Mouse (Mus musculus) activated CD4-positive, CD25-positive, alpha-beta regulatory T cell, adult 4 months (primary cell): ENCODE data around the gene Hist1h4b. TPM values are rescaled to one million over a fixed set of nuclear protein-coding genes. Genes with fewer than 3 reads are reported as not detected.

Experiments
- ATAC-seq: one replicate; pipeline ENCODE4 v1.8.0; 2017
- polyA plus RNA-seq, 2 experiments: library from polyadenylated mRNA; unstranded; fragments of 100-300 nt; shearing (Covaris generic); gene quantifications; one replicate each; pipeline ENCODE4 v1.2.1; 2017

Hist1h4b gene
- polyA plus RNA-seq, 2 experiments from 2014 or later = 2.8 TPM; not detected in 1

DNA sequence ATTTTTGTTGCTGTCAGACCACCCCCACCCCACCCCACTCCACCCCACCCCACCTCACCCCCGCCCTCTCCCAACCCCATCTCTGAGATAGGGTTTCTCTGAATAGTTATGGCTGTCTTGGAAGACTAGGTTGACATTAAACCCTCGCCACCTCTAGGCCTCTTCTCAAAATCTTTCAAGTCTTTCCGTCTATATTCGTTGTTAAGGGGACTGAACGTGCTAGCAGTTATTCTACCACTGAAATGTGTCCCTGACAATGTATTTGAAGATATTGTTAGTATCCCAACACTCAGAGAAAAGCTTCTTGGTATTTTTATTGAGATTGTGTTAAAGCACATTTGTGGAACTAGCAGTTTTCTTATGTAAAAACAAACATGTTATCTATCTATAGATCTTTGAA lies 15.9 kb upstream of the Hist1h4b start:
- ATAC-seq = no peak

DNA sequence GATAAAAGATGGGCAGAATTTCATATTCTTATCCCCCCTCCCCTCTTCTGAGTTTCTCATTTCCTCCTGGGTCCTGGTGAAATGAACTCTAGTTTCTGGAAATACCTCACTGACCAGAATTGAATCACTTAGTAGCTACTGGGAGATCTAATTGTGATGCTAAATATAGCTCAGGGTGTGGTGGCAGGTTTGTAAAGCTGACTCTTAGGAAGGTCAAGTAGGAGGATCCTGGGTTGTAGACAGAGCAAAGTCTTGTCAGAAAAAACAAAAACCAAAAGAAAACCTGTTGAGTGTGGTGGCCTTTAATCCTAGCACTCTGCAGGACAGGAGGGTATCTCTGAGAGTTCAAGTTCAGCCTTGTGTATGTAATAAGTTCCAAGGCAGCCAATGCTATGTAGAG lies 14.8 kb upstream of the Hist1h4b start:
- ATAC-seq = no peak

DNA sequence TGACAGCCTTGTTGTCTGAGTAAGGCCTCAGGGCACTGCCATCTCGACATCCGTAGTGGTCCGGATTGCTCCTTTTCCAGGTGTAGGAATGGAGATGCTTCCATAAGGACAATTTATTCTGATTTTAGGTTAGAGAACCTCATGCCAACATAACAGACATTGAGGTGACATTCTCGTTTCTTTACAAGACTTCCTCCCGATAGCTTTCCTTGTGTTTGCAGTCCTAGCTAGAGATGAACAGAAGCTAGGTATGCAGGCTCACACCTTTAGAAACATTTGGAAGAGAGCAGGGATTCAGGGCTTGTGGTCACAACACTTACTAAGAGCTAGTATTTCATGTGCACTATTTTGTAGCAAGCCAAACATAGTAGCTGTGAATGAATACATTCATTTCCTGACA lies 13.6 kb upstream of the Hist1h4b start:
- no peak for ATAC-seq

DNA sequence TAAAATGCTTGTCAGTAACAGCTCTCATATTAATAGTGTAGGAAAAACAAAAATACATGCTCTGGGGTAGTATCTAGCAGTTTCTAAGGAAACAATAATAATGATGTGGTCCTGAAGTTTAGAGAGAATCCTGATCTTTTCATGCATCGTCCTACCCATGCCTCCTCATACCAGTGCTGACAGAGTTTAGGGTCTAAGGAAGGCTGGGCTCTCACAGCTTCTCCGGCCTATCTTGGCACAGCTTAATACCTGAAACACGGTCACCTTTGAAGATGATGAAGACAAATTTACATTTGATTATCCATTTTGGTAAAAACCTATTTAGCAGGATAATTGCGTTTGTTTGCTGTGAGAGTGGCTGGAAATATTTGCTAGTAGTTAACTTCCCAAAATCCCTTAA lies 12.8 kb upstream of the Hist1h4b start:
- ATAC-seq = no peak

GRCm38 (mm10) chr13:23744421-23745380 lies 12.1 kb upstream of the Hist1h4b start:
- ATAC-seq = no peak

DNA sequence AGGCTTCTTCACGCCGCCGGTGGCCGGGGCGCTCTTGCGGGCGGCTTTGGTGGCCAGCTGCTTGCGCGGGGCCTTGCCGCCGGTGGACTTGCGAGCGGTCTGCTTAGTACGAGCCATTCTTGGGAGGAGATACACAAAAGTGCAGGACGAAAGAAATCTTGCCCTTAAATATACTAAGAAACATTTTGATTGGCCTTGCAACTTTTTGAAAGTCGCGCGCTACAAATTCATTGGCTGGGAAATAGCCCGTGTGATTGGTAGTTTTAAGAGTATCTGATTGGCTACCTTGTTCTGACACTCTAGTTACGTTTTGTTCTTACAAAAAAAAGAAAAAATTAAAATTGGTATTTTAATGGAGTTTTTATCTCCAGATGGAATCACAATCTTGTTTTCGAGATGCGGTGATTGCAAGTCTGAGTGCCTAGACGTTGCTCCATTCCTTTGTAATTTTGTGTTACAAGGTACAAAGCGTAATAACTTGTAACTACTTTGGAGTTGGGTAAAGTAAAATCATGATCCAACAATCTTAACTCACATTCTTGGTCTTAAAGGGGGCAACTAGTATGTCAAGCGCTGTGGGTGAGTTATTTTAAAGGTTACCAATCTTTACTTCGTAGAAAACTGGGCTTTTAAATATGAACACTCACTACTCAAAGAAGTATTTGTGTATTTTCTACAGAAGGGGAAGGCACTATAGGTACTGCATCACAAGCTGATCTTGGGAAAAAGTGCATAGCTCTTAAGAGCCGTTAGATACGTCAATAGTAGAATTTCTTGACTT lies 11.2 kb upstream of the Hist1h4b start, which contains the start of gene Hist1h3c:
Gene Hist1h3c (minus strand): TSS at position 222 of the 781 bp plus-strand sequence.
- peak; percentile 68 for ATAC-seq

GRCm38 (mm10) chr13:23746201-23747080 lies 10.4 kb upstream of the Hist1h4b start, which contains the start of gene Hist1h2bb:
Gene Hist1h2bb (plus strand): TSS chr13:23746734.
- ATAC-seq = peak; percentile 87

DNA sequence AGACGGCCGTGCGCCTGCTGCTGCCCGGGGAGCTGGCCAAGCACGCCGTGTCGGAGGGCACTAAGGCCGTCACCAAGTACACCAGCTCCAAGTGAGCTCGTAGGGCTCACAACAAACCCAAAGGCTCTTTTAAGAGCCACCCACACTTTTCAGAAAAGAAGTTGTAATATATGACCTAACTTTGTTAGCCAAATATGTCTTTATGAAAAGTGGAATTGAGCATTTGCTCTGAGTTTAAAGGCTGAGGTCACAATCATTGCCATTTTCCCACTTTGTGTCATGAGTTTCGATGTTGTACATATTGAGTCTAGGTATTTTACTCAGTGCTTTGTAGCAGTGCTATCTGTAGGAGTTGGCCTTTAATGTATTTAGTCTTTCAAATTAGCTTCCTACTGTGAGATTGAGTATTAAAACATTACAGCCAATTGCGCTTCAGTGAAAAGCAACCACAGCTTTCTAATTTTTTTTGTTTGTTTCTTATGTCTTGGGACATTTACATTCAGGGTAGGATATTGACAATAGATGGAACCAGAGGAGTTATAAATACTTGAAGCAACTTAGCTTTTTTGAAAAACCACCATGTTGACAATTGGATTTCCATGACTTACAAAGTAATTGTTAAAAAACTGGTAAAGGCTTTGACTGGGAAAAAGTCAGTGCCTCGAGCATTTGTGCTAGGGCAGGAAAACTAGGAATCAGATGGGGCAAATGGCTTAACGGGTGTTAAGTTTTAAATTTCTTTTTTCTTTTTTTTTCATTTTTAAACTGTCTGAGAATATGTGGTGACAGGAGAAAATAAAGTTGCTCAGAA lies 9.5 kb upstream of the Hist1h4b start:
- ATAC-seq = no peak

DNA sequence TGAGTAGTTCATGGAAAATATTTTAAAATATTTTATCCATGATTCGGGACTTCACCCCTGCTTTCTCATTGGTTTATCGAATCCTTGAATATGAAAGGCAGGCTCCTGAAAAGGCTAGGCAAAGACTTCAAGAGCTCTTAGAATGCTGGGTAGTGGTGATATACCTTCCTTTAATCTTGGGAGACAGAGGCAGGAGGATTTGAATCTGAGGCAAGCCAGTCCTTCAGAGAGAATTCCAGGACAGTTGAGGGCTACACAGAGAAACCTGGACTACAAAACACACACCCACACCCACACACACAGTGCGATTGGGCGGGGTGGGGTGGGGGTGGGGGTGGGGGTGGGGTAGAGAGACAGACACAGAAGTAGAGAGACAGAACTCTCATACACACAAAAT lies 8.9 kb upstream of the Hist1h4b start:
- ATAC-seq = no peak

- ATAC-seq = no peak
Measured at GRCm38 (mm10) chr13:23749563-23750121, 7.2 kb upstream of the Hist1h4b start.

DNA sequence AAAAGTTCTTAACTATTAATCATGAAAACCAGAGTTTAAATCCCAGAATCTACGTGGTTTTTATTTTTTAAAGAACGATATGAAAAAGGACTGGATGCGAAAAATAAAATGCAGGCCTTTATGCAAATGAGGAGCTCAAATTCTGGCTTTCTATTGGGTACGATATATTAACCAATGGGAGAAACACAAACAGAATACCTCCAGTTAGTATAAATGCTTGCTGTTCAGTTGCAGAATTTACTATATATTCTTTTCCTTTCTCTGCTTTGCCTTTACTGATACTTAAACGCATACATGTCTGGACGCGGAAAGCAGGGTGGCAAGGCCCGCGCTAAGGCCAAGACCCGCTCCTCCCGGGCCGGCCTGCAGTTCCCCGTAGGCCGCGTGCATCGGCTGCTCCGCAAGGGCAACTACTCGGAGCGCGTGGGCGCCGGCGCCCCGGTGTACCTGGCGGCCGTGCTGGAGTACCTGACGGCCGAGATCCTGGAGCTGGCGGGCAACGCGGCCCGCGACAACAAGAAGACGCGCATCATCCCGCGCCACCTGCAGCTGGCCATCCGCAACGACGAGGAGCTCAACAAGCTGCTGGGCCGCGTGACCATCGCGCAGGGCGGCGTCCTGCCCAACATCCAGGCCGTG lies 5.9 kb upstream of the Hist1h4b start, which contains the start of gene Hist1h2ab:
Gene Hist1h2ab (plus strand): TSS at position 288 of the 639 bp plus-strand sequence.
- ATAC-seq = peak; percentile 38

- ATAC-seq = no peak
Measured at GRCm38 (mm10) chr13:23751478-23751956, 5.3 kb upstream of the Hist1h4b start.

- peak; percentile 38 for ATAC-seq
Measured at GRCm38 (mm10) chr13:23752067-23752741, 4.6 kb upstream of the Hist1h4b start, which contains the start of gene Hist1h3b. Gene Hist1h3b (plus strand): TSS chr13:23752267.

DNA sequence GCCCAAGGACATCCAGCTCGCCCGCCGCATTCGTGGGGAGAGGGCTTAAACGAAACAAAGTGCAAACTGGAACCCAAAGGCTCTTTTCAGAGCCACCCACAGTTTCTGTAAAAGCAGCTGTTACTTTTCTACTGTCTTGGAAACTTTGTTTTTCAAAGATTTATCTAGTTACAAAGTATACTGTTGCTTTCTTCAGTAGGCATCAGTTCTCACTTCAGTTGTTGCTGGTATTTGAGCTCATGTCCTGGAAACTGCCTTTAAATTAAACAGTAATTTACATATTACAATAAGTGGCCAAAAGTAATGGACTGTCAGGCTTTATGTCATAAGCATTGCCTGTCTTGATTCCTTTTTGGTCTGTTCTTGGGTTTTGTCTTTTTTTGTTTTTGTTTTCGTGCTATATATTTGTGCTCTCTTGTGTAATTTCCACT lies 4.1 kb upstream of the Hist1h4b start:
- ATAC-seq = no peak

DNA sequence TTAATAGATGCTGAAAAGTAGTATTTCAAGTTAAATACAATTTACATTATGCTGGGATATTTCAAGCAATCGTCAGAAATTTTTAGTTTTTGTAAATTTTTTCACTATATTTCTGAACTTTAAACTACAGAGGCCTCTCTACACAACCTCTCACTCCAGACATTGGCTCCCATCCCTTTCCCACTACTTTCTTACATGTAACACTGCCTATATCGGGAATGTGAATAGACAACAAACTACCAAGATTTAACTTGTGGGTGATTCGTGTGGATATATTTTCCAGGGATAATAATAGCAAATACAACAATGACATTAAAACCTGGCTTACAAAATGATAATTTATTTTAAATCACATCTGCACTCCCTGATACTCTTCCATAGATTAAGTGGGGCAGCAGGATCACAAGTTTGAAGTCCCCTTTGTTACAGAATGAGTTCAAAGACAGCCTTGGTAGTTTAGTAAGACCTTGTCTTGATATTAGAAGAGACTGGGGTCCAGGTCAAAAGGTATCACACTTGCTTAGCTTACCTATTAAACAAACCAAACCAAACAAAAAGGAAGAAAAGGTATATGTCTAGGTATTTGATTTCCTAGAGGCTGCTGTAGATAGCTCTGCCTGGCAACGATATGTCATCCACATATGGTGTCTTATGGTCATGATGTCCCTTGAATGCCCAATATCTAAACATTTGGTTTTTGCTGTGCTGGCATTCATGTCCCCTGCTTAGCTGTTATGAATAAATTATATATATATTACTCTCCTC lies 3.3 kb upstream of the Hist1h4b start:
- no peak for ATAC-seq

GRCm38 (mm10) chr13:23755000-23755399 lies 1.8 kb upstream of the Hist1h4b start:
- no peak for ATAC-seq

- ATAC-seq = no peak
Measured at GRCm38 (mm10) chr13:23757211-23757773, 479 bp downstream of the Hist1h4b start.

GRCm38 (mm10) chr13:23757921-23758320 lies 1.1 kb downstream of the Hist1h4b start:
- ATAC-seq = no peak
